Mouse (Mus musculus): ENCODE results near the gene Retn.
A peak's percentile ranks its signal among the peaks of the same experiment; 100 is the strongest.

Gene Retn

GRCm38 (mm10) chr8:3655526-3655925 is at the start of gene Retn:
Gene Retn (plus strand): TSS chr8:3655770.
- DNase-seq: no peak

DNA sequence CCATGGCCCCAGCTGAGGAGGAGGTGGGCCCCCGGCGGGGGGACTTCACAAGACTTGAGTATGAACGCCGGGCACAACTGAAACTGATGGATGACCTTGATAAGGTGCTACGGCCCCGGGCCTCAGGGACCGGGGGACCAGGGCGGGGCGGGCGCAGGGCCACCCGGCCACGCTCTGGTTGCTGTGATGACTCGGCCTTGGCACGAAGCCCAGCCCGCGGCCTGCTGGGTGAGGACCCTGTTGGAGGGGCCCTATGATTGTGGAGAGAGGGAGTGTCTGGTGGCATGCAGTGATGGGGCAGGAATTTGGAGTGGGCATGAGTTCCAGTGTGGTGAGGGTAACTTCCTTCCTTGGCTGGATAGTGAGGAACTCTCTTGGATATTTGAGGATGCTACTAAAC is 49.0 kb upstream of the Retn start:
- DNase-seq: no peak

DNA sequence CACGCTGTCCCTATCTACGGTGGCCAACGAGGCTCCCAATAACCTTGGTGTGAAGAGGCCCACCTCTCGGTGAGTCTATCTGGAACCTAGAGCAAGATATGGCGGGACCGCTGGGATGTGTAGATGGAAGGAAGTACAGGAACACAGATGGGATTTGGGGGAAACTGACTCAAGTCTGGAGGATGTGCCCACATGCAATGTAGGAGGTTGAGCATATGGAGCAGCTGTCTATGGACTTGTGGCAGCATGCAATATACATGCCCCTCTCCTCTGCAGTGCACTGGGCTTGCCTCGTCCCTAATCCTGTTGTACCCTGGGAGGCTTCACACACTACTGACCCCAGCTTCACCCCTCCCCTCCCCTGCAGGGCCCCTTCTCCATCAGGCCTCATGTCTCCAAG is 47.7 kb upstream of the Retn start:
- DNase-seq: no peak

- DNase-seq: no peak
Observed at GRCm38 (mm10) chr8:3609046-3609815, 46.3 kb upstream of the Retn start.

GRCm38 (mm10) chr8:3609816-3610150 is 45.8 kb upstream of the Retn start:
- no peak for DNase-seq

- peak; percentile 97 for DNase-seq
Observed at GRCm38 (mm10) chr8:3621199-3621970, 34.2 kb upstream of the Retn start, which contains the start of the genes Xab2 and Pet100. Gene Xab2 (minus strand): TSS chr8:3621316. Gene Pet100 (plus strand): TSS chr8:3621548.

DNA sequence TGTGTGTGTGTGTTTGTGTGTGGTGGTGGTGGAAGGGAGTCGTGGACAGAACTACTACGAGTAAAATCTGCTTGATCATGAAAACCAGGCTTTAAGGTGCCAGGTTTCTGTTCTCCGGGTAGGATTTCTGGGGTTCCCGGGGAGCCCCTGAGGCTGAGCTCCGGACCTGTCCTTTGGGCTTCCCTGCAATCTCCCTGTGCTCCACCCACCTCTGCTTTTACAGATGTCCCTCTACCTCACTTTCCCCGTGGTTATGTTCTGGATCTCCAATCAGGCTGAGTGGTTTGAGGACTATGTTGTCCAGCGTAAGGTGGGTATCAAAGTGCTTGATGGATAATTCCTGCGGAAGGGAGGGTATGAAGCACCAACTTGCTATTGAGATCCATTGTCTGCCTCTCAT is 33.5 kb upstream of the Retn start:
- DNase-seq: no peak

GRCm38 (mm10) chr8:3625445-3625844 is 30.1 kb upstream of the Retn start, which contains the start of gene Pcp2:
Gene Pcp2 (minus strand): TSS chr8:3625545.
- DNase-seq: no peak

GRCm38 (mm10) chr8:3626971-3627370 is 28.6 kb upstream of the Retn start:
- no peak for DNase-seq

DNA sequence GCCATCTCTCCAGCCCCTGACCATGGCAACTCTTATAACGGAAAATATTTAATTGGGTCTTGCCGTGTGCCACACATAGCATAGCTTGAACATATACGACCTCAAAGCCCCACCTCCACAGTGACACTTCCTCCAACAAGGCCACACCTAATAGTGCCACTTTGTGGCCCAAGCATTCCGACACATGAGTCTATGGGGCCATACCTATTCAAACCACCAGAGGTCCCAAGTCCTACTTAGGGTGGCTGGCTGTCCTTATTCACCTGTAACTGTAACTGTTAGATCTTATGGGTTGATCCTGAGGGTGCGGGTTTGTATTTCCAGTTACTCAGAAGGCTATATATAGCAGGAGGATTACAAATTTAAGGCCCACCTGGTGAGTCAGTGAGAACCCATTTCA is 27.6 kb upstream of the Retn start:
- DNase-seq: peak; percentile 28

DNA sequence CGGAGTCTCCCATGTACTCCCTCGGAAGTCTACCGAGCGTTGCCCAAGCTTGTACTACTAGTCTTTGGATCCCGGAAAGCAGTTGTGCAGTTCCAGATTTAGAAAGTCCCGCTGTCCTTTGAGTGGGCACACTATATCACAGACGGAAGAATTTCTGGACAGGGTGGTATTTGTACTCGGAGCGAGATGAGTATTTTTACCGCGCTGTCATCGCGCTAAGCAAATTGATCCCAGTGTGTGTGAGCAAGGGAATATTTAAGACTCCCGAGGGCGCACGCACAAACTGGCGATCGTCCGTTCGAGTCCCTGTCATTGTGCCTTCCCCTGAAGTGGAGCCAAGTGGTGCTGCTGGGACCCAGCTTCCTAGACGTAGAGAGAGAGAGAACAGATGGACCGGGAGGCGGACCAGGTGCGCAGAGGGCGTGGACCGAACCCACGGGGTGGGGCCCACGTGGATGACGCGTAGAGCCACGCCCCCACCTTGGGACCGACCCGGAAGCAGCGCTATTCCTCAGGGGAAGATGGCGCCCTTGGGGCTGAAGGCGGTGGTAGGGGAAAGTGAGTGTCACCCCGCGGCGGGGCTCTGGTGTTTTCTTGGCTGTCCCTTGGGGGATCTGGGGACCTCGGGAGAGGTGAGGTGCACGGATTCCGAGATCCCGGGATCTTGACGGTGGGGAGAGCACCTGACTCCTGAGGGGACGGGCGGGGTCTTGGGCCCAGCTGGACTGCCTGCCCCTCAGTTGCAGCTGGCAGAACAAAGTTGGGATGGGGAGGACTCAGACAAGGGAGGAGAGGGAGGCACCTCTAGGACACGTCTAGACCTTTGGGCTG is 24.7 kb upstream of the Retn start, which contains the start of gene Stxbp2:
Gene Stxbp2, plus strand, starts transcription at position 309 of the 831 bp plus-strand sequence.
- DNase-seq: peak; percentile 87

GRCm38 (mm10) chr8:3631478-3631875 is 24.1 kb upstream of the Retn start:
- peak; percentile 14 for DNase-seq

- DNase-seq: peak; percentile 48
Observed at GRCm38 (mm10) chr8:3645804-3646203, 9.8 kb upstream of the Retn start.

DNA sequence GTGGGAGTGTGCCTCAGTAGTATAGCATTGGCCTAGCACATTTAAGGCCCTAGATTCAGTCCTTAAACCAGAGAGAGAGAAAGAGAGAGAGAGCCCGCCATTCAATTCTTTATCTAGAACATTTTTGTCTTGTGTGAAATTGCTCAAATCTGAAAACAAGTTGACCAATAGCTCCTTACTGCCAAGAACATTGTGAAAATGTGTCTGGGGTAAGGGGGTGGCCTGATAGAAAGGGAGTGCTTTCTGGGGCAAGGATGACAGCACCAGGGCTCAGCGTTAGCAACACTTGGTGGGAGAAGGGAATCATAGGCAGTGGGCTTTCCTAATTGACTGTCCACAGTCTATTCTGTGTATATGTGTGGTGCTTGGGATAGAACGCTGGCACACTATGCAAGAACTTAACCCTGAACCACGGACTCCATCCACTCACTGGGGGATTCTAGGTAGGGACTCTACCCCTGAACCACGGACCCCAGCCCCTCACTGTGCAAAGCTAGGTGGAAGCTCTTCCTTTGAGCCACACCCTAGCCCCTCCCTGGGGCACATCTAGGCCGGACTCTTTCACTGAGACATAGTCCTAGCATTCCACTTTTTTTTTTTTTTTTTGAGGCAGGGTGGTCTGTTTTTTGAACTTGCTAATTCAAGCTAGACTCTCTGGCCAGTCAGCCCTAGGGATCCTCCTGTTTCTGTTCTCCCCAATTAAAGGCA is 8.6 kb upstream of the Retn start:
- DNase-seq: no peak

- no peak for DNase-seq
Observed at GRCm38 (mm10) chr8:3647561-3647960, 8.0 kb upstream of the Retn start.

GRCm38 (mm10) chr8:3648268-3648667 is 7.3 kb upstream of the Retn start:
- no peak for DNase-seq

- no peak for DNase-seq
Observed at GRCm38 (mm10) chr8:3648990-3649389, 6.6 kb upstream of the Retn start.

DNA sequence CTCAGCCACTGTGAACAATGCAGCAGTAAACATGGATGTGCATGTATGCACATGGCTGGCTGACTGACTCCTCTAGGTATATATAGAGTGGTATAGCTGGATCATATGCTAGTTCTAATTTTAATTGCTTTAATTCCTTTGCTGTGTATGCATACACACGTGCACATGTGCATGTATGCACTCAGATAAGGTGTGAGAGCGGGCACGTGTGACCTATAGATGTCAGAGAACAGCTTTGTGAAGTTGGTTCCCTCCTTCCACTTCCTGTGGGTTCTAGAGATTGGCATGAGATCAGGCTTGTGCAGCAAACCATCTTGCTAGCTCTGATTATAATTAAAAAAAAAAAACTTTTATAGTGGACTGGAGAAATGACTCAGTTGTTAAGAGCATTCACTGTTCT is 2.7 kb upstream of the Retn start:
- DNase-seq: no peak

- DNase-seq: no peak
Observed at GRCm38 (mm10) chr8:3654726-3655508, 653 bp upstream of the Retn start.

DNA sequence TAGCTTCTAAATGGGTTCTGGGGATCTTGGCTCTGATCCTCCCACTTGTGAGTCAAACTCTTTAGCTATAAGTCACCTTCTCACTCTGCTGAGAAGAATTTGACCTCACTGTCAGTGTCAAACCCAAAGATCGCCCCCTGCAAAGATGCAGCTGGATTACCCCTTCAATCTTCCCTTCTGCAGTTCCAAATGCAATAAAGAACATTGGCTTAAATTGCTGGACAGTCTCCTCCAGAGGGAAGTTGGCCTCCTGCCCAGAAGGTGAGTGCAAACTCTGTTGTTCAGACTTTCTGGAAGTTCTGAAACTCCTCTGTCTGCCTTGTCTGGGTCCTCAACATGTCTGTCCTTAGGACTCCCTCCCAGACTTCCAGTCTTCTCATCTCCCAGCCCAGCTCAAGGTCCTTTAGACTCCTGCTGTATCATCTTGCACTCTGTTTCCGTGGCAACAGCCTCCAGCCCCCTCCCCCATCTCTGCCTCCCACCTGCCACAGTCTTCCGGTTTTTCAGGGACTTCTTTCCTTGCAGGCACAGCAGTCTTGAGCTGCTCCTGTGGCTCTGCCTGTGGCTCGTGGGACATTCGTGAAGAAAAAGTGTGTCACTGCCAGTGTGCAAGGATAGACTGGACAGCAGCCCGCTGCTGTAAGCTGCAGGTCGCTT is 1.3 kb downstream of the Retn start:
- no peak for DNase-seq

GRCm38 (mm10) chr8:3660889-3661288 is 5.3 kb downstream of the Retn start:
- no peak for DNase-seq
